39 mouse cellular contexts compared by ENCODE assay signal in genomic region chr8:65032107-65032506, GRCm38 (mm10). TPM values are rescaled to one million over a fixed set of nuclear protein-coding genes. Genes with fewer than 3 reads are reported as not detected.
"Had no signal": no experiment of that assay in that cellular context is flagged by ENCODE, and none has a peak within 500 bp of the region (broad histone marks: within the 10 kb centered on the region; RNA-seq: fewer than 3 reads in every experiment).

No protein-coding gene starts in this region.

- H3K9me3 ChIP-seq: embryonic facial prominence, embryonic 10.5 days; embryonic facial prominence, embryonic 12.5 days; embryonic facial prominence, embryonic 13.5 days; embryonic facial prominence, embryonic 15.5 days; forebrain, embryonic 10.5 days; forebrain, embryonic 12.5 days; forebrain, embryonic 13.5 days; forebrain, embryonic 15.5 days had no signal

- H3K4me2 ChIP-seq: embryonic facial prominence, embryonic 12.5 days; embryonic facial prominence, embryonic 13.5 days; embryonic facial prominence, embryonic 15.5 days; forebrain, embryonic 12.5 days; forebrain, embryonic 13.5 days; forebrain, embryonic 15.5 days had no signal

- DNase-seq: cerebellum, adult 2 months; cerebellum, adult 8-10 months; cerebellum, adult 9-10 months; cerebellum, adult 9-11 months; cerebellum, postnatal 10 days; cerebellum, postnatal 14 days; cerebellum, postnatal 25 days; cerebellum, postnatal 36 days; embryo, embryonic 11 days; forebrain, postnatal 0 days; gastrocnemius, adult 2 months; gastrocnemius, postnatal 10 days; gastrocnemius, postnatal 14 days; gastrocnemius, postnatal 25 days; gastrocnemius, postnatal 36 days; heart, adult 2 months had no signal

- H3K4me1 ChIP-seq: embryonic facial prominence, embryonic 12.5 days had no signal

- H3K27me3 ChIP-seq: embryonic facial prominence, embryonic 12.5 days; embryonic facial prominence, embryonic 13.5 days; embryonic facial prominence, embryonic 15.5 days; forebrain, embryonic 12.5 days; forebrain, embryonic 13.5 days; forebrain, embryonic 15.5 days had no signal

- H3K27ac ChIP-seq: embryonic facial prominence, embryonic 10.5 days; embryonic facial prominence, embryonic 12.5 days; embryonic facial prominence, embryonic 13.5 days; embryonic facial prominence, embryonic 15.5 days; forebrain, embryonic 10.5 days; forebrain, embryonic 12.5 days; forebrain, embryonic 13.5 days; forebrain, embryonic 15.5 days; gastrocnemius, adult 2 months; heart, adult 2 months had no signal

- H3K4me3 ChIP-seq: embryonic facial prominence, embryonic 10.5 days; embryonic facial prominence, embryonic 12.5 days; embryonic facial prominence, embryonic 13.5 days; embryonic facial prominence, embryonic 15.5 days; erythroblast, embryonic 14.5 days; forebrain, embryonic 10.5 days; forebrain, embryonic 12.5 days; forebrain, embryonic 13.5 days; forebrain, embryonic 15.5 days; gastrocnemius, adult 2 months; heart, adult 2 months had no signal

- H3K9ac ChIP-seq: embryonic facial prominence, embryonic 12.5 days; embryonic facial prominence, embryonic 13.5 days; embryonic facial prominence, embryonic 15.5 days; forebrain, embryonic 12.5 days; forebrain, embryonic 13.5 days; forebrain, embryonic 15.5 days; forebrain, postnatal 0 days had no signal

- H3K36me3 ChIP-seq: embryonic facial prominence, embryonic 10.5 days; embryonic facial prominence, embryonic 12.5 days; embryonic facial prominence, embryonic 13.5 days; embryonic facial prominence, embryonic 15.5 days; forebrain, embryonic 10.5 days; forebrain, embryonic 12.5 days; forebrain, embryonic 15.5 days had no signal

- ATAC-seq: forebrain, embryonic 13.5 days; forebrain, embryonic 14.5 days; forebrain, embryonic 15.5 days; forebrain, embryonic 16.5 days; forebrain, postnatal 0 days had no signal

RNA-seq across cellular contexts. Expression of gene Apela, which starts 5.0 kb away (rescaled TPM):
- total RNA-seq: common myeloid progenitor, adult 5-6 weeks; gastrocnemius, adult 18-20 months; gastrocnemius, adult 2 months; gastrocnemius, adult 8-10 months; gastrocnemius, postnatal 10 days; gastrocnemius, postnatal 14 days; gastrocnemius, postnatal 25 days; gastrocnemius, postnatal 36 days; gastrocnemius, postnatal 4 days; granulocyte monocyte progenitor cell, adult 5-6 weeks; heart, adult 2 months; heart, adult 8-10 months had no signal
- polyA plus RNA-seq: cerebellum, adult 2 months; cortical plate, adult 2 months; erythroblast, embryonic 14.5 days; gonadal fat pad, adult 2 months had no signal

RNA-seq across cellular contexts. Expression of gene Trim60, which starts 13.7 kb away (rescaled TPM):
- total RNA-seq: common myeloid progenitor, adult 5-6 weeks; forebrain, postnatal 0 days; gastrocnemius, adult 18-20 months; gastrocnemius, adult 2 months; gastrocnemius, adult 8-10 months; gastrocnemius, postnatal 10 days; gastrocnemius, postnatal 14 days; gastrocnemius, postnatal 25 days; gastrocnemius, postnatal 36 days; gastrocnemius, postnatal 4 days; granulocyte monocyte progenitor cell, adult 5-6 weeks; heart, adult 2 months; heart, adult 8-10 months had no signal
- polyA plus RNA-seq: cerebellum, adult 2 months; cortical plate, adult 2 months; embryonic facial prominence, embryonic 10.5 days; embryonic facial prominence, embryonic 11.5 days; embryonic facial prominence, embryonic 12.5 days; embryonic facial prominence, embryonic 13.5 days; embryonic facial prominence, embryonic 14.5 days; embryonic facial prominence, embryonic 15.5 days; forebrain, embryonic 10.5 days; forebrain, embryonic 11.5 days; forebrain, embryonic 12.5 days; forebrain, embryonic 13.5 days; forebrain, embryonic 14.5 days; forebrain, embryonic 15.5 days; forebrain, embryonic 16.5 days; forebrain, postnatal 0 days; frontal cortex, adult 2 months; gonadal fat pad, adult 2 months; heart, adult 2 months had no signal

RNA-seq across cellular contexts. Expression of gene Trim61, which starts 13.8 kb away (rescaled TPM):
- total RNA-seq: common myeloid progenitor, adult 5-6 weeks; forebrain, postnatal 0 days; gastrocnemius, adult 18-20 months; gastrocnemius, adult 2 months; gastrocnemius, adult 8-10 months; gastrocnemius, postnatal 10 days; gastrocnemius, postnatal 14 days; gastrocnemius, postnatal 25 days; gastrocnemius, postnatal 36 days; gastrocnemius, postnatal 4 days; granulocyte monocyte progenitor cell, adult 5-6 weeks; heart, adult 2 months; heart, adult 8-10 months had no signal
- polyA plus RNA-seq: cerebellum, adult 2 months; cortical plate, adult 2 months; embryonic facial prominence, embryonic 10.5 days; embryonic facial prominence, embryonic 11.5 days; embryonic facial prominence, embryonic 14.5 days; erythroblast, embryonic 14.5 days; forebrain, embryonic 11.5 days; forebrain, embryonic 13.5 days; forebrain, embryonic 14.5 days; forebrain, embryonic 15.5 days; forebrain, embryonic 16.5 days; forebrain, postnatal 0 days; frontal cortex, adult 2 months; gonadal fat pad, adult 2 months; heart, adult 2 months had no signal

RNA-seq across cellular contexts. Expression of gene Gm10663, which starts 42.7 kb away (rescaled TPM):
- total RNA-seq: common myeloid progenitor, adult 5-6 weeks; forebrain, postnatal 0 days; gastrocnemius, adult 18-20 months; gastrocnemius, adult 2 months; gastrocnemius, adult 8-10 months; gastrocnemius, postnatal 10 days; gastrocnemius, postnatal 14 days; gastrocnemius, postnatal 25 days; gastrocnemius, postnatal 36 days; gastrocnemius, postnatal 4 days; granulocyte monocyte progenitor cell, adult 5-6 weeks; heart, adult 2 months; heart, adult 8-10 months had no signal
- polyA plus RNA-seq: cerebellum, adult 2 months; cortical plate, adult 2 months; embryonic facial prominence, embryonic 10.5 days; embryonic facial prominence, embryonic 11.5 days; embryonic facial prominence, embryonic 12.5 days; embryonic facial prominence, embryonic 13.5 days; embryonic facial prominence, embryonic 14.5 days; embryonic facial prominence, embryonic 15.5 days; erythroblast, embryonic 14.5 days; forebrain, embryonic 10.5 days; forebrain, embryonic 11.5 days; forebrain, embryonic 12.5 days; forebrain, embryonic 13.5 days; forebrain, embryonic 14.5 days; forebrain, embryonic 15.5 days; forebrain, embryonic 16.5 days; forebrain, postnatal 0 days; frontal cortex, adult 2 months; gonadal fat pad, adult 2 months; heart, adult 2 months had no signal

RNA-seq across cellular contexts. Expression of gene Trim75, which starts 44.5 kb away (rescaled TPM):
- total RNA-seq: common myeloid progenitor, adult 5-6 weeks; forebrain, postnatal 0 days; gastrocnemius, adult 18-20 months; gastrocnemius, adult 2 months; gastrocnemius, adult 8-10 months; gastrocnemius, postnatal 10 days; gastrocnemius, postnatal 14 days; gastrocnemius, postnatal 25 days; gastrocnemius, postnatal 36 days; gastrocnemius, postnatal 4 days; granulocyte monocyte progenitor cell, adult 5-6 weeks; heart, adult 2 months; heart, adult 8-10 months had no signal
- polyA plus RNA-seq: cerebellum, adult 2 months; cortical plate, adult 2 months; embryonic facial prominence, embryonic 10.5 days; embryonic facial prominence, embryonic 11.5 days; embryonic facial prominence, embryonic 12.5 days; embryonic facial prominence, embryonic 13.5 days; embryonic facial prominence, embryonic 14.5 days; erythroblast, embryonic 14.5 days; forebrain, embryonic 10.5 days; forebrain, embryonic 12.5 days; forebrain, embryonic 15.5 days; frontal cortex, adult 2 months; gonadal fat pad, adult 2 months; heart, adult 2 months had no signal
